18 mouse cellular contexts compared by ENCODE assay signal in the genomic region with DNA sequence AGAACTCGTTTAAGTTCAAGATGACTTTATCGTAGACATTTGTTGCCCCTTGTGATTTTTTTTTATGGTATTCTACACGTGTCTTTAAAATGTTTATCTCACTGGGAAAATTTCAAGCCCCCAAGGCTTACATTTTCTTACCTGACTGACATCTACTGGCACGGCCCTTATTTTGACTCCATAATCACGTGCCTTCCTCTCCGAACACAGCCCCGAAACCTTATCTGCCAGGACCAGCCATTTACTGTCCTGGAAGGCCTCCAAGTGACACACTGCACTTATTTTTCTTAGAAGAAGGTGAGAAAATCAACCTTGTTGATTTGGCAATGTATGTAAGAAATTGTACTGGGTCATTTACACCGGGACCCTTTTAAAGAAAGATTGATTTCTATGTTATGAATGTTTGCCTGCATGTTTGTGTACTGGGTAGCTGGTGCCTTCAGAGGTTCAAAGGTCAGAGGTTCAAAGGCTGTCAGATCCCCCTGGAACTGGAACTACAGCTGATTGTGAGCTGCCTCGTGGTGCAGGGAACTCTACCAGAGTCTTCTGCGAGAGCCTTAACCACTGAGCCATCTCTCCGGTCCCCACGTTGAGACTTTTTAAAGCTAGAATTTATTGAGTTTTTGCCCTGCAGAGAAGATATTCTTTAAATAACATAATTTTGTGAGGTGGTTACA. TPM values are rescaled to one million over a fixed set of nuclear protein-coding genes. Genes with fewer than 3 reads are reported as not detected.
DNase-seq lines count a peak whose midpoint lies in the region; ATAC-seq and TF ChIP-seq lines count a peak whose summit lies in the region.
"Had no signal": no experiment of that assay in that cellular context is flagged by ENCODE, and none has a peak within 500 bp of the region (broad histone marks: within the 10 kb centered on the region; RNA-seq: fewer than 3 reads in every experiment).

No protein-coding gene starts in this region.

- H3K9me3 ChIP-seq in heart, embryonic 12.5 days (replicated peaks): no peaks in the 10 kb centered on the region
- no peaks in the 10 kb centered on the region for H3K9me3 ChIP-seq in liver, embryonic 11.5 days (ENCODE audit: control insufficient read depth, low read length)
- H3K9me3 ChIP-seq: limb, embryonic 15.5 days; neural tube, embryonic 13.5 days had no signal

- no peak overlapping the region for H3K9ac ChIP-seq in heart, embryonic 12.5 days
- no peak overlapping the region for H3K9ac ChIP-seq in heart, adult 2 months (ENCODE audit: low read depth, low read length)
- H3K9ac ChIP-seq in liver, embryonic 11.5 days (ENCODE audit: low read depth, low read length): 0 out of 2 replicates have a peak overlapping the region, but pooled peaks have one; percentile 20
- H3K9ac ChIP-seq: limb, embryonic 15.5 days; neural tube, embryonic 13.5 days had no signal

- ATAC-seq in heart, embryonic 12.5 days (ENCODE audit: insufficient number of reproducible peaks, low FRiP score): peak; percentile 80
- peak; percentile 78 for ATAC-seq in liver, embryonic 11.5 days (replicated peaks; ENCODE audit: low FRiP score)
- ATAC-seq: midbrain, embryonic 16.5 days had no signal

- H3K4me2 ChIP-seq in heart, embryonic 12.5 days: no peak overlapping the region
- H3K4me2 ChIP-seq in liver, embryonic 11.5 days: peak overlapping the region; percentile 34; the same call in 1 of the 2 replicates
- H3K4me2 ChIP-seq: limb, embryonic 15.5 days; neural tube, embryonic 13.5 days had no signal

- no peaks in the 10 kb centered on the region for H3K79me2 ChIP-seq in heart, adult 2 months (replicated peaks; ENCODE audit: control insufficient read depth, insufficient read depth, low read length)

- DNase-seq in heart, adult 2 months: no peak
- DNase-seq in c-Kit-positive CD71-negative TER-119-negative erythroid progenitor cells, embryonic 14.5 days (ENCODE audit: low read depth): peak; percentile 43
- DNase-seq in liver, embryonic 11.5 days (ENCODE audit: low spot score): no peak
- DNase-seq in spleen, postnatal 10 days (ENCODE audit: low spot score in 2 of 2): peak; percentile 78 to 89
- DNase-seq in cerebellum, adult 2 months: no peak
- no peak for DNase-seq in layer of hippocampus, postnatal 14 days (ENCODE audit: low spot score in 2 of 2)
- no peak for DNase-seq in ovary, postnatal 36 days (ENCODE audit: low spot score)
- DNase-seq: adrenal gland, postnatal 14 days; cerebellum, adult 11-12 months; heart, adult 11 months; kidney, postnatal 10 days had no signal

- H3K27me3 ChIP-seq in heart, embryonic 12.5 days (replicated peaks): 0 out of 2 replicates have a peak, but pooled peaks cover 4% of the 10 kb centered on the region
- no peaks in the 10 kb centered on the region for H3K27me3 ChIP-seq in heart, adult 2 months (ENCODE audit: control insufficient read depth, insufficient read depth, low read length)
- H3K27me3 ChIP-seq in liver, embryonic 11.5 days (replicated peaks; ENCODE audit: control insufficient read depth, insufficient read depth, low read length): no peaks in the 10 kb centered on the region
- no peaks in the 10 kb centered on the region for H3K27me3 ChIP-seq in cerebellum, adult 2 months (ENCODE audit: control insufficient read depth, insufficient read depth, low read length)
- H3K27me3 ChIP-seq: limb, embryonic 15.5 days; neural tube, embryonic 13.5 days had no signal

- no peak overlapping the region for H3K4me3 ChIP-seq in heart, embryonic 12.5 days
- H3K4me3 ChIP-seq in heart, adult 2 months: no peak overlapping the region
- no peak overlapping the region for H3K4me3 ChIP-seq in liver, embryonic 11.5 days (ENCODE audit: low read depth, low read length)
- no peak overlapping the region for H3K4me3 ChIP-seq in cerebellum, adult 2 months (replicated peaks; ENCODE audit: insufficient read depth, low read depth, low read length)
- H3K4me3 ChIP-seq: limb, embryonic 15.5 days; neural tube, embryonic 13.5 days had no signal

- WGBS in heart, embryonic 12.5 days: 50% methylated on average over 12 of the region's 12 CpGs
- 45% methylated on average over 12 of the region's 12 CpGs for WGBS in heart, adult 2 months
- WGBS in liver, embryonic 11.5 days: 47% methylated on average over 12 of the region's 12 CpGs
- 83% methylated on average over 12 of the region's 12 CpGs for WGBS in cerebellum, adult 2 months

- no peak for TF ChIP-seq EP300 in heart, adult 2 months (IDR thresholded peaks at IDR 0.05; ENCODE audit: insufficient read depth, low read depth, low read length)

- no peak for TF ChIP-seq CTCF in heart, adult 2 months (IDR thresholded peaks at IDR 0.05)
- TF ChIP-seq CTCF in cerebellum, adult 2 months (IDR thresholded peaks at IDR 0.05; ENCODE audit: borderline replicate concordance, insufficient read depth, low read depth, low read length): no peak

- no peaks in the 10 kb centered on the region for H3K36me3 ChIP-seq in heart, embryonic 12.5 days
- no peaks in the 10 kb centered on the region for H3K36me3 ChIP-seq in heart, adult 2 months (ENCODE audit: control insufficient read depth, insufficient read depth, low read length)
- H3K36me3 ChIP-seq in liver, embryonic 11.5 days (ENCODE audit: control insufficient read depth, insufficient read depth, low read length): no peaks in the 10 kb centered on the region
- H3K36me3 ChIP-seq: limb, embryonic 15.5 days; neural tube, embryonic 13.5 days had no signal

- peak overlapping the region; percentile 72 for H3K27ac ChIP-seq in heart, embryonic 12.5 days (ENCODE audit: poor library complexity, severe bottlenecking)
- no peak overlapping the region for H3K27ac ChIP-seq in heart, adult 2 months
- H3K27ac ChIP-seq in liver, embryonic 11.5 days (ENCODE audit: low read depth, low read length): peak overlapping the region; percentile 92
- H3K27ac ChIP-seq in cerebellum, adult 2 months (ENCODE audit: insufficient read depth, low read length): no peak overlapping the region
- H3K27ac ChIP-seq: limb, embryonic 15.5 days; neural tube, embryonic 13.5 days had no signal

- TF ChIP-seq POLR2A in heart, adult 2 months (IDR thresholded peaks at IDR 0.05; ENCODE audit: insufficient read depth, low read depth, low read length): no peak
- TF ChIP-seq POLR2A in cerebellum, adult 2 months (IDR thresholded peaks at IDR 0.05; ENCODE audit: borderline replicate concordance, insufficient read depth, low read length): no peak

- intact Hi-C loops in heart, adult 2 months (cut with DNase I): no loop called here

- H3K4me1 ChIP-seq in heart, embryonic 12.5 days (replicated peaks): peaks cover 14% of the 10 kb centered on the region
- peaks cover 1% of the 10 kb centered on the region for H3K4me1 ChIP-seq in heart, adult 2 months (ENCODE audit: control insufficient read depth, insufficient read depth, low read length)
- H3K4me1 ChIP-seq in liver, embryonic 11.5 days (replicated peaks; ENCODE audit: control insufficient read depth, insufficient read depth, low read length): peaks cover 23% of the 10 kb centered on the region
- no peaks in the 10 kb centered on the region for H3K4me1 ChIP-seq in cerebellum, adult 2 months (ENCODE audit: control insufficient read depth, insufficient read depth, low read length)

RNA-seq across cellular contexts. Expression of a gene that starts 4.4 kb away (rescaled TPM):
- polyA plus RNA-seq in heart, embryonic 12.5 days (2016; fragmentation: Nextera tagmentation; extraction: Ambion mirVana): 78.0 and 85.2 TPM in 2 replicates
- total RNA-seq in heart, adult 2 months (2021): 100 to 1,000 TPM in 1 of 2 experiments, 10 to 100 TPM in 1; 38.6 to 148 TPM
- 19.9 and 72.4 TPM in 2 replicates for polyA plus RNA-seq in heart, adult 2 months (2012; rRNA removed)
- polyA plus RNA-seq in liver, embryonic 11.5 days (2014; fragmentation: Nextera tagmentation; extraction: Ambion mirVana): 38.1 and 43.4 TPM in 2 replicates
- 101 and 117 TPM in 2 replicates for polyA plus RNA-seq in cerebellum, adult 2 months (2012; rRNA removed)
- 10 to 100 TPM; 70.2 to 75.5 TPM for total RNA-seq in layer of hippocampus, postnatal 14 days (2021)

RNA-seq across cellular contexts. Expression of a gene that starts 59.4 kb away (rescaled TPM):
- polyA plus RNA-seq in heart, embryonic 12.5 days (2016; fragmentation: Nextera tagmentation; extraction: Ambion mirVana): 0.13 and 0.14 TPM in 2 replicates
- not detected for total RNA-seq in heart, adult 2 months (2021)
- not detected in 2 replicates for polyA plus RNA-seq in heart, adult 2 months (2012; rRNA removed)
- polyA plus RNA-seq in liver, embryonic 11.5 days (2014; fragmentation: Nextera tagmentation; extraction: Ambion mirVana): 0.70 and 1.2 TPM in 2 replicates
- 1.7 and 1.9 TPM in 2 replicates for polyA plus RNA-seq in cerebellum, adult 2 months (2012; rRNA removed)
- total RNA-seq in layer of hippocampus, postnatal 14 days (2021): not detected
- total RNA-seq: ES-E14; layer of hippocampus, postnatal 25 days had no signal
- polyA plus RNA-seq: hindbrain, embryonic 11.5 days; midbrain, embryonic 16.5 days; neural tube, embryonic 13.5 days had no signal

Comparison
In these comparisons a context has a peak if more than half of its experiments do, and no peak if none do; other contexts are left out.
1. H3K27ac ChIP-seq: peak in heart, embryonic 12.5 days (single experiment) and liver, embryonic 11.5 days (single experiment); none in heart, adult 2 months (single experiment) and cerebellum, adult 2 months (single experiment).
2. DNase-seq: peak in c-Kit-positive CD71-negative TER-119-negative erythroid progenitor cells, embryonic 14.5 days (single experiment) and spleen, postnatal 10 days (2 of 2); none in heart, adult 2 months (0 of 2), liver, embryonic 11.5 days (single experiment), cerebellum, adult 2 months (0 of 2), layer of hippocampus, postnatal 14 days (0 of 2) and ovary, postnatal 36 days (single experiment).